Mouse (Mus musculus) neural tube, embryonic 15.5 days (tissue): ENCODE measurements around the gene Kcnj15. TPM values are rescaled to one million over a fixed set of nuclear protein-coding genes. Genes with fewer than 3 reads are reported as not detected.

ENCODE experiments used
- ATAC-seq: fragments of 200-750 bp; cut with Nextera tagmentation; 2 replicates; pipeline ENCODE4 v1.8.0; 2017; ENCODE audit warnings: mild to moderate bottlenecking, moderate TSS enrichment, moderate library complexity; ENCODE audit not compliant: low FRiP score
- H3K27ac ChIP-seq: fragments of 300-500 bp; sonication (generic); replicated peaks from 2 replicates; pipeline ENCODE4 v1.5.1; 2015; ENCODE audit warnings: mild to moderate bottlenecking, inconsistent platforms
- H3K27me3 ChIP-seq: fragments of 300-500 bp; sonication (generic); replicated peaks from 2 replicates; pipeline ENCODE4 v1.6.1; 2015; ENCODE audit warnings: inconsistent platforms
- H3K36me3 ChIP-seq: fragments of 300-500 bp; sonication (generic); 2 replicates; pipeline ENCODE4 v1.6.1; 2015; ENCODE audit warnings: inconsistent platforms
- H3K4me1 ChIP-seq: fragments of 300-500 bp; sonication (generic); 2 replicates; pipeline ENCODE4 v1.6.1; 2015; ENCODE audit warnings: inconsistent platforms
- H3K4me2 ChIP-seq: fragments of 300-500 bp; sonication (generic); 2 replicates; pipeline ENCODE4 v1.6.1; 2015; ENCODE audit warnings: inconsistent platforms, mild to moderate bottlenecking, moderate library complexity
- H3K4me3 ChIP-seq: fragments of 300-500 bp; sonication (generic); replicated peaks from 2 replicates; pipeline ENCODE4 v1.5.1; 2015; ENCODE audit warnings: mild to moderate bottlenecking, inconsistent platforms
- H3K9ac ChIP-seq: fragments of 300-500 bp; sonication (generic); replicated peaks from 2 replicates; pipeline ENCODE4 v1.6.1; 2015; ENCODE audit warnings: mild to moderate bottlenecking, inconsistent platforms
- H3K9me3 ChIP-seq: fragments of 300-500 bp; sonication (generic); replicated peaks from 2 replicates; pipeline ENCODE4 v1.6.1; 2016; ENCODE audit warnings: inconsistent platforms
- WGBS: fragments of 180-500 bp; shearing (Covaris S2); methylation state at CpG from one replicate; pipeline ENCODE4 v1.1.7; 2015; ENCODE audit warnings: mixed read lengths; 5-methylcytosine and 5-hydroxymethylcytosine counted together
- polyA plus RNA-seq: library from polyadenylated mRNA; unstranded; fragments of >200 nt; fragmentation: Nextera tagmentation; extraction: Ambion mirVana; gene quantifications from 2 replicates; pipeline ENCODE4 v1.2.1, GENCODE M21; 2015

Gene Kcnj15
- polyA plus RNA-seq, 1 experiment from 2014 or later = 0.15 TPM

DNA sequence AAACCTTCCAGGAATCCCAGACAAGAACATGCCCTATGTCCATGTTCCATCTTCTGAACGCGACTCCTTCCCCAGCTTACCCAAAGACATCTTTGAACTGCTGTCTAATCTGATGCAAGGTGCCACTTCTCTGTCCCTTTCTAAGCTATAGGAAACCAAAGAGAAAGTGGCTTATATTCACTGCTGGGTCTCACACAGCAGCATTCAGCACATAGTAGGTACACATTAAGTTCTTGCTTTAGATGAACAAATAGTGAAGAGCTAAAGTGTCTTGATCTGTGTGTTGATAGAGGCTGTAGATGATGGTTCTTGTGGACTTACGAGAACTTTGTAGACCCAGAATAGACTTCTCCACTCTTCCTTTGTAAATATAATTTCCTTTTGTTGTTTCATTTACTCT is 23.0 kb downstream of the Kcnj15 start:
- over 99% methylated on average over 3 of the region's 3 CpGs for WGBS
- Histone ChIP-seq H3K4me3 (no peak overlapping the region), H3K9ac (no peak overlapping the region), H3K4me2 (no peak overlapping the region), H3K27me3 (no peaks in the 10 kb centered on the region), H3K36me3 (no peaks in the 10 kb centered on the region), H3K4me1 (no peaks in the 10 kb centered on the region), H3K9me3 (no peaks in the 10 kb centered on the region), H3K27ac (no peak overlapping the region)
- no peak for ATAC-seq

DNA sequence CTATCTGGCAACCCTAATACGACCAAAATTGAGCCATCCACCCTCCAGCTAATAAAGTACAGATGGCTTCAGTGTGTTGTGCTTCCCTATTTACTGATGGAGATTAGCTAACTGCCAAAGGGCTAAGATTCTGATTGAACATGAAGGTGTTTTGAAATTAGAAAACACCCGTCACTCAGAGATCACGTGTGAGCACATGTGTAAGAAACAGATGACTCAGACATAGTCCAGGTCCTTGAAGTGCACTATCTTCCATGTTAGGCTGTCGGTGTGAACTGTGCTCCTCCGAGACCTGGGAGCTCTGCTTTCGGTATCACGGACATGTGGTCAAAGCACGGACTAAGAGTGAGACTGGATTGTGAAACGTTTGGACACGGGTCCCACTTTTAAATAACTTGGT is 26.0 kb downstream of the Kcnj15 start:
- no peak overlapping the region for H3K4me3 ChIP-seq
- no peaks in the 10 kb centered on the region for H3K4me1 ChIP-seq
- no peak overlapping the region for H3K27ac ChIP-seq
- no peak overlapping the region for H3K9ac ChIP-seq
- no peak overlapping the region for H3K4me2 ChIP-seq
- no peaks in the 10 kb centered on the region for H3K36me3 ChIP-seq
- WGBS = 90% methylated on average over 10 of the region's 10 CpGs
- H3K27me3 ChIP-seq = no peaks in the 10 kb centered on the region
- no peaks in the 10 kb centered on the region for H3K9me3 ChIP-seq
- no peak for ATAC-seq

DNA sequence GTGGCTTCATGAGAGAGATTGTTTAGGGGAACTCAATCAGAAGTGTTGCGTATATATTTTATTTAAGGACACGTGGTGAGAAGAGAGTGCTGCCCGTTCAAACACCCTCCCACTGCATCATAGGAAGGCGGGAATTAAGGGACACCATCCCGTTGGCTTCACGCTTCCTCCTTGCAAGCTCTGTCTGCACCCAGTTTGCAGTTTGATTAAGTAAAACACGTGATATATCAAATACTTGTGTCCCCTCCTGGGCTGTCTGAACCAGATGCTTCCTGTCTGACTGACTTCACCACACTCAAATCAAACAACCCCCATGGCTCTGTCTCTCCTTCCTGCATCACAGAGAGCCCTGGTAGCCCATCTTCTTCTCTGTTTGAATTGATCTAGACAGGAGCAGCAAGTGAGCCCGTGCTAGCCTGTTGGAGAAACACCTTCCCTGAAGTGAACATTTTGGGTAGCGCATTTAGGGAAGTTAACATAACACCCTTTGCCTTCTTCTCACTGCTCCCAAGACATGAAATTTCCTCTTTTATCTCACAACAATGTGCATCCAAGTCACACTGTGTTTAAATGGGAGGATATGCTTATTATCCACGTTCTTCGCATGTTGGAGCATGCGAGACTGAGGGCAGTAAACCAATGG is 26.8 kb downstream of the Kcnj15 start:
- H3K4me2 ChIP-seq = no peak overlapping the region
- H3K4me3 ChIP-seq = no peak overlapping the region
- H3K9me3 ChIP-seq = no peaks in the 10 kb centered on the region
- no peak overlapping the region for H3K27ac ChIP-seq
- H3K9ac ChIP-seq = no peak overlapping the region
- H3K4me1 ChIP-seq = no peaks in the 10 kb centered on the region
- H3K36me3 ChIP-seq = no peaks in the 10 kb centered on the region
- no peak for ATAC-seq
- no peaks in the 10 kb centered on the region for H3K27me3 ChIP-seq
- WGBS = 84% methylated on average over 12 of the region's 12 CpGs

DNA sequence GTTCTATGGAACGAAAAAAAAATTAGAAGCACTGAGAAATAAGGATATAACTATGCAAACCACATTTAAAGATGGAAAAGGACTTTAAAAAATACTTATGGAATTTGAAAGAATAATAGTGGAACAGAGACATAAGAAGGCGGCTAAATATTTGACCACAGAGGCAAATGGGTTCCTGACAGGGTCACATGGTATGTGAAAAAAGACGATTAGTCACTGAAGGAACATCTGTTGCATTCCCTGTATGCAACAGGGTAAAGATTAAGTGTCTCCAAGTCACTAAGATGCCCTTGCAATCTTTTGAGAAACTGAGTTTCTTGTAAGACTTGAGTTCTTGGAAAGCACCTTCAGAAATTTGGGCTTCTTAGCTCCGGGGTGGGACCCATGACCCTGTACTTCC is 27.7 kb downstream of the Kcnj15 start:
- WGBS = 93% methylated on average over 4 of the region's 4 CpGs
- ATAC-seq = no peak
- H3K9me3 ChIP-seq = no peaks in the 10 kb centered on the region

DNA sequence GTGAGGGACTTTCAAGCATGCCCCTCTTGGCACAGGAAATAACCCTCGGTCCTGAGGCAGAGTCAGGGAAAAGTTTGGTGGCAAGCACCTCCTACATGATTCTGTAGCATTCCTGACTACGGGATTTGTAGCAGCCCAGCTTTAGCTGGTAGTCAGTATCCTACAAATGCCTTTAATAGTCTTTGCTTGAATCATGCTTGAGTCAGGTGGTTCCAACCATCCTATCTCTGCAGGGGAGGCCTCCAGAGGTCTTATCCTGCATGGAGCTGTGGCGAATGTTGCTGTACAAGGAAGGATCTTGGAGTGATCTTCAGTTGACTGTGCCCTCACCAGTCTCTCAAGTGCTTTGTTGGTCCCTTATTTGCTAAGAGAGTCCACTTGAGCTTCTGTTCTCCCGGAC is 28.4 kb downstream of the Kcnj15 start:
- Histone ChIP-seq H3K9me3 (no peaks in the 10 kb centered on the region), H3K4me2 (no peak overlapping the region), H3K4me3 (no peak overlapping the region), H3K9ac (no peak overlapping the region), H3K27ac (no peak overlapping the region), H3K4me1 (no peaks in the 10 kb centered on the region), H3K36me3 (no peaks in the 10 kb centered on the region), H3K27me3 (no peaks in the 10 kb centered on the region)
- 91% methylated on average over 4 of the region's 4 CpGs for WGBS
- ATAC-seq = no peak

More for the DNA sequence above, 27.7 kb downstream of the Kcnj15 start:
- no peak overlapping the region for H3K4me2 ChIP-seq
- no peak overlapping the region for H3K27ac ChIP-seq
- no peaks in the 10 kb centered on the region for H3K36me3 ChIP-seq
- no peak overlapping the region for H3K4me3 ChIP-seq
- H3K27me3 ChIP-seq = no peaks in the 10 kb centered on the region
- no peaks in the 10 kb centered on the region for H3K4me1 ChIP-seq
- H3K9ac ChIP-seq = no peak overlapping the region

DNA sequence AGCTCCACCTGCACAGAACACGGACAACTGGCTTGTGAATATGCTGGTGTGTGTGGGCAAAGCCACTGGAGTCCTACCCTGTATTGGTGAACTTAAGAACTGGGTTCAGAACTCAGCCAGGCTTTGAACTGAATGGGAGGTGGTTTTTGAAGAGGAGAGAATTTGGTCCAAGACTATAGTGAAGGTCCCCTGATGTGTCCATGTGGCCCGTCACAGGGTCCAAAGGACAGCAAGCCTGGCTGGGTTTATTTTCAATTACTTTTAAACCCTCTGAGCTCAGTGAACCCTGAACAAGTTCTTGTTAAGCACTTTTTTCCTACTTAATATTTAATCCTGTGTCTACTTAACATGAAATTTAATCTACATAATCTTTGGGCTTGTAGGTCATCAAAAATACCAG is 30.3 kb downstream of the Kcnj15 start:
- H3K4me3 ChIP-seq = no peak overlapping the region
- H3K36me3 ChIP-seq = no peaks in the 10 kb centered on the region
- H3K27me3 ChIP-seq = no peaks in the 10 kb centered on the region
- 96% methylated on average over 2 of the region's 2 CpGs for WGBS
- H3K9ac ChIP-seq = no peak overlapping the region
- H3K4me2 ChIP-seq = no peak overlapping the region
- no peak overlapping the region for H3K27ac ChIP-seq
- no peak for ATAC-seq
- H3K9me3 ChIP-seq = no peaks in the 10 kb centered on the region
- no peaks in the 10 kb centered on the region; the same call in 1 of the 2 replicates for H3K4me1 ChIP-seq

DNA sequence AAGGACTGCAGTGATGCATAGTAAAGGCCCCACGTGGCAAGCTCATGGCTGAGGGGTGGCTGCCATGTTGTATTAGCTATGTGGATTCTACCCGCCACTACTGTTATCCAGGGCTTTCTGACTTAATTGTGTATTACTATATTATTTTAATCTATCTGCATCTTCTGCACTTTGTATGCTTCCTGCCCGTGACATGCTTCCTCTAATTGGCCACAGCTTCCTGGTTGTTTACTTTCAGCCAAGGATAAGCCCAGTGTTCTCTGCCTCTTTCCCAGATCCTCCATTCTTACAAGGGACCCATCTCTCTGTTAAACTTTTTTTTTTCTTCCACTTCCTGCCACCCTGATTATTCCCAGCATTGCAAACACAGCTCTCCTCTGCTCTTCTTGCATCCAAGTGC is 32.0 kb downstream of the Kcnj15 start:
- WGBS = 86% methylated on average over 3 of the region's 3 CpGs
- Histone ChIP-seq H3K9ac (no peak overlapping the region), H3K27ac (no peak overlapping the region), H3K36me3 (no peaks in the 10 kb centered on the region), H3K4me2 (no peak overlapping the region), H3K9me3 (no peaks in the 10 kb centered on the region), H3K4me1 (peaks cover 4% of the 10 kb centered on the region; the same call in 1 of the 2 replicates), H3K27me3 (no peaks in the 10 kb centered on the region), H3K4me3 (no peak overlapping the region)
- ATAC-seq = no peak

DNA sequence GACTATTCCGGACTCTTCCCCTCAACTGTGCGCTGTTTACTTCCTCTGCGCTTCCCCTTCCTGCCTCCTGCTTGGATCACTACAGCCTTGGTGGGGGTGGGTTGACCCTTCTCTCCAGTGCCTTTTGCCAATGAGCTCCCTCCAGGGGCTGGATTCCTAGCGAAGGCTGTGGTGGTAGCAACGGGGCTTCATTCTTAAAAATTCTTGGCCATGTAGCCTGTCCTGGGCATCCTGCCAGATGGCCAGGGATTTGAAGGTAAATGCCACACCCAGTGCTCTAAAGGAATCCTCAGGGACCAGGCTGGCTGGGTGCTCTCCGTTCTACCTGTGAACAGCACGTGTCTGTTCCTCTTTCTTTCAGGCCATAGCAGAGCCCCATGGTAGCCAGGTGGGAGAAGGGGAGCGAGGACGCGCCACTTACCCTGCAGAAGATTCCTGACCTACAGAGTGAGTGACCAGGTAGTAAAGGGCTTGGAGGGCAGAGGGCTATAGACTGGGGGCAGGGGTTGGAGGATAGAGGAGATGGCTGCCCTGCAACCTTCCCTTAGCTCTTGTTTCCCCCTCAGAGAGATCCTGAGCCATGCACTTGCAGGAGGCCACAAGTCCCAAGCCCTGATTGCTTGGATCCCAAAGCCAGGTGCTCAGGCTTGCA is 34.2 kb downstream of the Kcnj15 start:
- H3K4me2 ChIP-seq = no peak overlapping the region
- 73% methylated on average over 10 of the region's 10 CpGs for WGBS
- no peak for ATAC-seq

DNA sequence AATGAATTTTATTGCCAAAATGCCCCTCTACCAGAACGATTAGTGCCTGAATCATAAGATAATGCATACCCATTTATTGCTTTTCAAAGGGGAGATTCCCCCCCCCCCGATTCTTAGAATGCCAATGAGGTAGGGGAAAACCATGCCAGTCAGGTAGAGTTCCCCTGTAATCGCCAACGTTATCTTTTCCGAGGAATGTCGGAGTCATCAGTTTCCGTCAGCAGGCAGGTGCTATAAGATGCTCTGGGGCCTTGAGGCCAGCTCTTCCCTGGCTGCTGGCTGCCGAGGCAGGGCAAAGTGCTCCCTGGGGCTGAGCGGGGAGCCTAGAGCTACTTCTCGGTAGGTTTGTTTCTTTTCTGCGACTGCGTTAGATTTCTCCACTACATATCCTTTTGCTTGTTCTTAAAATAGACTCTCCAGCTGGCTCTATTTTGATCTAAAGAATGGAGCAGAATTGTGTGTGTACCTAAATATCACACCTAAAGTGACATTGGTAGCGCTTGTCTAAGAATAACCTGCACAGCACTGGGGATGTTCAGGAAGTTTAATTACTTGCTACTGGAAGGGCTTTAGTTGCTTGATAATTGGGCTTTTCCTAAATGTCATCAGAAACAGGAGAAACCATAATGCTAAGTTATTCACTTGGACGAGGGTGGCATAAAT is 35.6 kb downstream of the Kcnj15 start:
- Histone ChIP-seq H3K36me3 (no peaks in the 10 kb centered on the region), H3K4me3 (no peak overlapping the region), H3K4me2 (no peak overlapping the region), H3K4me1 (peaks cover 4% of the 10 kb centered on the region; the same call in 1 of the 2 replicates), H3K27ac (no peak overlapping the region), H3K27me3 (no peaks in the 10 kb centered on the region), H3K9me3 (no peaks in the 10 kb centered on the region), H3K9ac (no peak overlapping the region)
- 65% methylated on average over 14 of the region's 14 CpGs for WGBS
- no peak for ATAC-seq

More for the DNA sequence above, 34.2 kb downstream of the Kcnj15 start:
- H3K9ac ChIP-seq = no peak overlapping the region
- no peaks in the 10 kb centered on the region for H3K27me3 ChIP-seq
- H3K9me3 ChIP-seq = no peaks in the 10 kb centered on the region
- no peaks in the 10 kb centered on the region for H3K36me3 ChIP-seq
- H3K27ac ChIP-seq = no peak overlapping the region
- H3K4me1 ChIP-seq = peaks cover 4% of the 10 kb centered on the region; the same call in 1 of the 2 replicates
- no peak overlapping the region for H3K4me3 ChIP-seq

DNA sequence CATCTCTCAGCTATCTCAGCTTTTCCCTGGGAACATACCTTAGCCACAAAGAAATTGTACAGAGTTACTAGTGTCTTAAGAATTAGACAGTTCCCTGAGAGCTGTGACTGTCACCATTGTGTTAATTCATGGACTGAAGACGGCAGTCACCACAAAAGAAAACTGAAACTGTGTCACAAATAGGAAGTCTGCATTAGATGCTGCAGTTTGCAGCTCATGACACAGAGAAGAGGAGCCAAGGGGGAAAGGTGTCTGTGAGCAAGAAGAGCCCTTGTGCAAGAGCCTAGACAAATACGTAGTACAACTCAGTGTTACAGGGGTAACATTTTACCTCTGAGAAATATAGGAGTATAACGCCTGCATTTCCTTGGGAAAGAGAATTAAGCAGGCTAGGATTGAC is 40.3 kb downstream of the Kcnj15 start:
- Histone ChIP-seq H3K36me3 (no peaks in the 10 kb centered on the region), H3K4me3 (no peak overlapping the region), H3K9me3 (no peaks in the 10 kb centered on the region), H3K27me3 (no peaks in the 10 kb centered on the region), H3K4me2 (no peak overlapping the region), H3K4me1 (peaks cover 4% of the 10 kb centered on the region; the same call in 1 of the 2 replicates), H3K27ac (no peak overlapping the region), H3K9ac (no peak overlapping the region)
- 71% methylated on average over 3 of the region's 3 CpGs for WGBS
- ATAC-seq = no peak

DNA sequence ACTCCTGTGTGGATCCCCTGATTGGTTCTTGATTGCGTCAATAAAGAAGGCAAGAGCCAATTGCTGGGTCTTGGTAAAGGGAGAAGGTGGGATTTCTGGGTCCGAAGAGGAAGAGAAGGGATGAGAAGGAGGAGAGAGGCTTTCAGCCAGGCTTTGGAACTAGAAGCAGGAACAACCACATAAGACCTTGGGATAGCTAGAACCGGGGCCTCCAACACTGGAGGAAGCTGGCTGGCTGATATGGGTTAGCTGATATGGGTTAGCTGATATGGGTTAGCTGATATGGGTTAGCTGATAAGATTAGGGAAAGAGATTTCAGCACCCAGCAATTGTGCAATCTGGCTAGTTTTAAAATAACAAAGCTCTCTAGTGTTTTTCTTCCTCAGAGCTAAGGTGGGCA is 44.3 kb downstream of the Kcnj15 start:
- WGBS = 91% methylated on average over 3 of the region's 3 CpGs
- no peaks in the 10 kb centered on the region for H3K36me3 ChIP-seq
- no peak overlapping the region for H3K27ac ChIP-seq
- no peak overlapping the region for H3K4me3 ChIP-seq
- no peak for ATAC-seq
- H3K9ac ChIP-seq = no peak overlapping the region
- H3K27me3 ChIP-seq = no peaks in the 10 kb centered on the region
- H3K4me2 ChIP-seq = no peak overlapping the region
- H3K9me3 ChIP-seq = no peaks in the 10 kb centered on the region
- H3K4me1 ChIP-seq = no peaks in the 10 kb centered on the region

DNA sequence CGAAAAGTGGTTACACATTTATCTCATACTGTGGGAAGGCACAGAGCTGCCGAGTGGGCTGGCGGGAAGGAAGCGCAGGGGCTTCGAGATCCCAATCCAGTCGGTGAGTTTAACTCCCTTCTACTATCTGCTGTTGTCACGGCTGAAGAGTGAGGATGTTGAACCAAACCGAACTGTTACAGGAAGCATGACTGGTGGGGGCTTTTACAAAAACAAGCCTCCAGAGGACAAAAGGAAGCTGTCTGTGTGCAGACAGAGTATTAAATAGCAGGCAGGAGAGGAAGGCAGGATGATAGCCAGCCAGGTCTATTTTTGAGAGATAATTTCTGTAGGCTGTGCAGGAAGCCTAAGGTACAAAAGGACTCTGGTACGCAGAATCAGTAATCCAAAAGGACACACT is 46.3 kb downstream of the Kcnj15 start:
- Histone ChIP-seq H3K9ac (no peak overlapping the region), H3K4me3 (no peak overlapping the region), H3K4me2 (no peak overlapping the region), H3K9me3 (no peaks in the 10 kb centered on the region), H3K36me3 (no peaks in the 10 kb centered on the region), H3K27me3 (no peaks in the 10 kb centered on the region), H3K4me1 (no peaks in the 10 kb centered on the region), H3K27ac (no peak overlapping the region)
- no peak for ATAC-seq
- 73% methylated on average over 9 of the region's 9 CpGs for WGBS
